Mouse (Mus musculus): ENCODE results near the gene 4921539E11Rik. TPM values are rescaled to one million over a fixed set of nuclear protein-coding genes. Genes with fewer than 3 reads are reported as not detected.

4921539E11Rik gene
- polyA plus RNA-seq, 1 experiment from 2014 or later, result not detected

- H3K4me2 ChIP-seq (ENCODE audit: low read depth, low read length), result no peak overlapping the region
- no peak for ATAC-seq (ENCODE audit: insufficient read depth, low FRiP score)
- H3K4me3 ChIP-seq (replicated peaks; ENCODE audit: low read length), result no peak overlapping the region
- 0 out of 2 replicates have a peak, but pooled peaks cover 6% of the 10 kb centered on the region for H3K4me1 ChIP-seq (ENCODE audit: control insufficient read depth, insufficient read depth, low read length)
- 86% methylated on average over 3 of the region's 3 CpGs for WGBS
- H3K9me3 ChIP-seq (replicated peaks; ENCODE audit: control insufficient read depth, low read length), result no peaks in the 10 kb centered on the region
- H3K36me3 ChIP-seq (ENCODE audit: control insufficient read depth, insufficient read depth, low read length), result no peaks in the 10 kb centered on the region
- H3K27me3 ChIP-seq (ENCODE audit: control insufficient read depth, insufficient read depth, low read length), result no peaks in the 10 kb centered on the region
- H3K27ac ChIP-seq (ENCODE audit: low read length), result no peak overlapping the region
- H3K9ac ChIP-seq (ENCODE audit: low read length), result no peak overlapping the region
These were observed 31.8 kb downstream of the 4921539E11Rik start for GRCm38 (mm10) chr4:103258817-103259216.

DNA sequence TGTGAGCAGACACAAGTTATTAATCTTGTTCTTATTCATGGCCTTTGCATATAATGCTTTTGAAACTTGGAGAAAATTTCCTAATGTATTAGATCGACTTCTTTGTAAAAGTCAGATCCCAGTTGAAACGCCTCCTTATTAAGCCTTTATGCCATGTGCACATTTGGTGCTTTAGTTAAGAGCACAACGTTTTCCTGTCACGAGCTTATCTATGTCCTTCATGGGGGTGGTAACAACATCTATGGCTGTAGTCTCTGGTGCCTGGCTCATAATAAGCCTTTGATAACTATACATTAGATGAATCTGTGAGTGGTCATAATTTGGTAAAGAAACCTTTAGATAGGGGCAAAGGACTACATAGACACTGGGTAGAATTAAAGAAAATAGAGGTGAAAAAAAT is 36.8 kb downstream of the 4921539E11Rik start:
- Histone ChIP-seq H3K4me1 (ENCODE audit: control insufficient read depth, insufficient read depth, low read length) (no peaks in the 10 kb centered on the region), H3K27me3 (ENCODE audit: control insufficient read depth, insufficient read depth, low read length) (no peaks in the 10 kb centered on the region), H3K9me3 (replicated peaks; ENCODE audit: control insufficient read depth, low read length) (no peaks in the 10 kb centered on the region), H3K9ac (ENCODE audit: low read length) (no peak overlapping the region), H3K4me2 (ENCODE audit: low read depth, low read length) (no peak overlapping the region), H3K27ac (ENCODE audit: low read length) (no peak overlapping the region), H3K4me3 (replicated peaks; ENCODE audit: low read length) (no peak overlapping the region), H3K36me3 (ENCODE audit: control insufficient read depth, insufficient read depth, low read length) (no peaks in the 10 kb centered on the region)
- 71% methylated on average over 4 of the region's 4 CpGs for WGBS
- no peak for ATAC-seq (ENCODE audit: insufficient read depth, low FRiP score)

DNA sequence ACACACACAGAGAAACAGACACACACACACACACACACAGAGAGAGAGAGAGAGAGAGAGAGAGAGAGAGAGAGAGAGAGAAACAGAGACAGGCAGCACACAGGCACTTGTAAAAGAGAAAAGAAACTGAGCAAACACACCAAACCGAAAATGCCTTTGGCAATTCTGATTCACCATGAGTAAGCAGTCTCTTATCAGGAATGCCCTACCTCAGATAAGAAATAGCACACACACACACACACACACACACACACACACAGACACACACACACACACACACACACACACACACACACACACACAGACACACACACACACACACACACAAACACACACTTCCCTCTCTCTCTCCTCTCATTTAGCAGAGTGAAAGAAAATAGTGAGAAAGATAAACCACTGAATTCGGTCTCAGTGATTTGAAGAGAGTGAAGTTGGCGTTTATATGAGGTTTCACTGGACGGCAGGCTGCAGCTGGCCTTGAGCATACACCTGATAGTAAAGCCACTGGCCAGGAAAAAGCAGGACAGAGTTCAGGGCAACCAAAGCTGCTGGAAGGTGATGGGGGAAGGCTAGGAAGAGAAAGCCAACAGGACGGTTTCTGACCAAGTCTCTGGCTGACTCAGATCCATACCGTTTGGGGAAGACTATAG is 41.1 kb downstream of the 4921539E11Rik start:
- H3K36me3 ChIP-seq (ENCODE audit: control insufficient read depth, insufficient read depth, low read length), result no peaks in the 10 kb centered on the region
- no peak overlapping the region for H3K27ac ChIP-seq (ENCODE audit: low read length)
- 0 out of 2 replicates have a peak, but pooled peaks have one; percentile 66 for ATAC-seq (ENCODE audit: insufficient read depth, low FRiP score)
- H3K4me1 ChIP-seq (ENCODE audit: control insufficient read depth, insufficient read depth, low read length), result no peaks in the 10 kb centered on the region
- no peak overlapping the region for H3K4me2 ChIP-seq (ENCODE audit: low read depth, low read length)
- no peaks in the 10 kb centered on the region for H3K27me3 ChIP-seq (ENCODE audit: control insufficient read depth, insufficient read depth, low read length)
- 33% methylated on average over 6 of the region's 6 CpGs for WGBS
- H3K9me3 ChIP-seq (replicated peaks; ENCODE audit: control insufficient read depth, low read length), result no peaks in the 10 kb centered on the region
- no peak overlapping the region for H3K4me3 ChIP-seq (replicated peaks; ENCODE audit: low read length)
- no peak overlapping the region for H3K9ac ChIP-seq (ENCODE audit: low read length)

DNA sequence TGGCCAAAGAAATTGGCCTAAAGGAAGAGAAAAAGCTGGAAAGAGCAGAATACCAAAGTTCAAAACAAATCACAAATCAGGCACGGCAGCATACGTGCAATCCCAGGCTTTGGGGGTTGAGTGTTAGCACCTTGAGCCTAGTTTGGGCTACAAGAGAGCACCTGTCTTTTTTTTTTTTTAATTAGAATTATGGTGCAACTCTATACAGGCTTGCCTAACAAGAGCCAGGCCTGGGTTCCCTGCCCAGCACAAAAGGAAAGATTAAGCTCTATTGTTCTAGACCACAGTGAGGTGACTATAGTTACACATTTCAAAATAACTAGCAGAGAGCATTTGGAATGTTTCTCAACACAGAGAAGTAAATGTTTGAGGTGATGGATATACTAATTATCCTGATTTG is 42.9 kb downstream of the 4921539E11Rik start:
- no peak overlapping the region for H3K27ac ChIP-seq (ENCODE audit: low read length)
- ATAC-seq (ENCODE audit: insufficient read depth, low FRiP score), result no peak
- H3K36me3 ChIP-seq (ENCODE audit: control insufficient read depth, insufficient read depth, low read length), result no peaks in the 10 kb centered on the region
- WGBS, result 83% methylated on average over 2 of the region's 2 CpGs
- H3K27me3 ChIP-seq (ENCODE audit: control insufficient read depth, insufficient read depth, low read length), result no peaks in the 10 kb centered on the region
- no peaks in the 10 kb centered on the region for H3K9me3 ChIP-seq (replicated peaks; ENCODE audit: control insufficient read depth, low read length)
- H3K4me3 ChIP-seq (replicated peaks; ENCODE audit: low read length), result no peak overlapping the region
- no peak overlapping the region for H3K9ac ChIP-seq (ENCODE audit: low read length)
- no peaks in the 10 kb centered on the region for H3K4me1 ChIP-seq (ENCODE audit: control insufficient read depth, insufficient read depth, low read length)
- no peak overlapping the region for H3K4me2 ChIP-seq (ENCODE audit: low read depth, low read length)

GRCm38 (mm10) chr4:103247249-103247648 is 43.4 kb downstream of the 4921539E11Rik start:
- Histone ChIP-seq H3K9ac (ENCODE audit: low read length) (no peak overlapping the region), H3K9me3 (replicated peaks; ENCODE audit: control insufficient read depth, low read length) (no peaks in the 10 kb centered on the region), H3K4me3 (replicated peaks; ENCODE audit: low read length) (no peak overlapping the region), H3K27ac (ENCODE audit: low read length) (no peak overlapping the region), H3K4me1 (ENCODE audit: control insufficient read depth, insufficient read depth, low read length) (no peaks in the 10 kb centered on the region), H3K27me3 (ENCODE audit: control insufficient read depth, insufficient read depth, low read length) (no peaks in the 10 kb centered on the region), H3K36me3 (ENCODE audit: control insufficient read depth, insufficient read depth, low read length) (no peaks in the 10 kb centered on the region), H3K4me2 (ENCODE audit: low read depth, low read length) (no peak overlapping the region)
- no peak for ATAC-seq (ENCODE audit: insufficient read depth, low FRiP score)
- 81% methylated on average over 3 of the region's 3 CpGs for WGBS

DNA sequence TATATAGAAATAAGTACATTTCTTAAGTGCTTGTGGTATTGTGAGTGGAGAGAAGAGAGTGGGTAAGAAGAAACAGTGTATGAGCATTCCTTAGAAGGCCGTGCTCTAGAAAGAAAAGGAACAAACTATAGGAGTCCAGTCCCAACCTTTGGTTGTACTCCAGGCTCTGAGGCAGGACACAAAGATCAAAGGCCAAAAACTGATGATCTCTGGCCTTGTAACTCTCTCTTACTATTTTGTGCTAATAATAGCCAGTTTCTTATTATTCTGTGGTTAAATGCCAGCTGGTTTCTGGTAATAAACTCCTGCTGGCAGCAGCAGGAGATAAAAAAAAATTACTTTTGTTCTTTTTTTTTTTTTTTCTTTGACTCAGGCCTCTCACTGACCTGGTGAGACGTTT is 58.5 kb downstream of the 4921539E11Rik start:
- Histone ChIP-seq H3K9me3 (replicated peaks; ENCODE audit: control insufficient read depth, low read length) (0 out of 2 replicates have a peak, but pooled peaks cover 3% of the 10 kb centered on the region), H3K36me3 (ENCODE audit: control insufficient read depth, insufficient read depth, low read length) (no peaks in the 10 kb centered on the region), H3K27me3 (ENCODE audit: control insufficient read depth, insufficient read depth, low read length) (no peaks in the 10 kb centered on the region), H3K4me1 (ENCODE audit: control insufficient read depth, insufficient read depth, low read length) (no peaks in the 10 kb centered on the region), H3K4me2 (ENCODE audit: low read depth, low read length) (no peak overlapping the region), H3K4me3 (replicated peaks; ENCODE audit: low read length) (no peak overlapping the region), H3K27ac (ENCODE audit: low read length) (no peak overlapping the region), H3K9ac (ENCODE audit: low read length) (no peak overlapping the region)
- 52% methylated on average over 2 of the region's 2 CpGs for WGBS
- no peak for ATAC-seq (ENCODE audit: insufficient read depth, low FRiP score)

DNA sequence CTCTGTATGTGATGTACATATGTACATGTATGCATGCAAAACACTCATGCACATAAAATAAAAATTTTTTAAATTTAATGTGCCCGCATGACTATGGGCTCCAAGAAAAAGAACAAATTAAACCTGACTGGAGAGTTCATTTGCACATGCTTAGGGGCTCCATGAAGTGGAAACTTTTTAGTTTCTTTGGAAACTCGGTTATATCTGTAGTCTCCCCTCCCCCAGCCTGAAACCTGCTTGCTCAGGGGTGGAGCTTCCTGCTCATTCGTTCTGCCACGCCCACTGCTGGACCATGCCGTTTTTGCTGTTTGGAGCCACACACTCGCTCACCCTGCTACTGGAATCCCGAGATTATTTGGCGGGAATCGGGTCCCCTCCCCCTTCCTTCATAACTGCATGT is 67.8 kb downstream of the 4921539E11Rik start:
- no peaks in the 10 kb centered on the region for H3K27me3 ChIP-seq (ENCODE audit: control insufficient read depth, insufficient read depth, low read length)
- no peak overlapping the region for H3K9ac ChIP-seq (ENCODE audit: low read length)
- ATAC-seq (ENCODE audit: insufficient read depth, low FRiP score), result no peak
- 32% methylated on average over 9 of the region's 9 CpGs for WGBS
- H3K4me3 ChIP-seq (replicated peaks; ENCODE audit: low read length), result no peak overlapping the region
- H3K4me1 ChIP-seq (ENCODE audit: control insufficient read depth, insufficient read depth, low read length), result no peaks in the 10 kb centered on the region
- no peak overlapping the region for H3K27ac ChIP-seq (ENCODE audit: low read length)
- no peaks in the 10 kb centered on the region for H3K9me3 ChIP-seq (replicated peaks; ENCODE audit: control insufficient read depth, low read length)
- no peak overlapping the region; the same call in 1 of the 2 replicates for H3K4me2 ChIP-seq (ENCODE audit: low read depth, low read length)
- no peaks in the 10 kb centered on the region for H3K36me3 ChIP-seq (ENCODE audit: control insufficient read depth, insufficient read depth, low read length)

GRCm38 (mm10) chr4:103221789-103222188 is 68.9 kb downstream of the 4921539E11Rik start:
- Histone ChIP-seq H3K4me2 (ENCODE audit: low read depth, low read length) (no peak overlapping the region), H3K4me3 (replicated peaks; ENCODE audit: low read length) (no peak overlapping the region), H3K9me3 (replicated peaks; ENCODE audit: control insufficient read depth, low read length) (no peaks in the 10 kb centered on the region), H3K36me3 (ENCODE audit: control insufficient read depth, insufficient read depth, low read length) (no peaks in the 10 kb centered on the region), H3K27me3 (ENCODE audit: control insufficient read depth, insufficient read depth, low read length) (no peaks in the 10 kb centered on the region), H3K4me1 (ENCODE audit: control insufficient read depth, insufficient read depth, low read length) (no peaks in the 10 kb centered on the region), H3K9ac (ENCODE audit: low read length) (no peak overlapping the region), H3K27ac (ENCODE audit: low read length) (no peak overlapping the region)
- 71% methylated on average over 6 of the region's 6 CpGs for WGBS
- ATAC-seq (ENCODE audit: insufficient read depth, low FRiP score), result no peak

- no peak overlapping the region for H3K9ac ChIP-seq (ENCODE audit: low read length)
These were observed 71.7 kb downstream of the 4921539E11Rik start for GRCm38 (mm10) chr4:103219011-103219410.

More at GRCm38 (mm10) chr4:103219011-103219410, 71.7 kb downstream of the 4921539E11Rik start:
- no peaks in the 10 kb centered on the region for H3K9me3 ChIP-seq (replicated peaks; ENCODE audit: control insufficient read depth, low read length)
- H3K4me3 ChIP-seq (replicated peaks; ENCODE audit: low read length), result no peak overlapping the region
- WGBS, result 61% methylated on average over 5 of the region's 5 CpGs
- H3K27ac ChIP-seq (ENCODE audit: low read length), result no peak overlapping the region
- H3K4me1 ChIP-seq (ENCODE audit: control insufficient read depth, insufficient read depth, low read length), result 0 out of 2 replicates have a peak, but pooled peaks cover 3% of the 10 kb centered on the region
- no peak overlapping the region for H3K4me2 ChIP-seq (ENCODE audit: low read depth, low read length)
- H3K27me3 ChIP-seq (ENCODE audit: control insufficient read depth, insufficient read depth, low read length), result no peaks in the 10 kb centered on the region
- H3K36me3 ChIP-seq (ENCODE audit: control insufficient read depth, insufficient read depth, low read length), result no peaks in the 10 kb centered on the region
- ATAC-seq (ENCODE audit: insufficient read depth, low FRiP score), result no peak

Data from stomach, embryonic 16.5 days (tissue).